In genomic region chr15:85505118-85505925, GRCm38 (mm10) we compare ENCODE assay signal across 9 mouse cellular contexts. TPM values are rescaled to one million over a fixed set of nuclear protein-coding genes. Genes with fewer than 3 reads are reported as not detected.
DNase-seq lines count a peak whose midpoint lies in the region; ATAC-seq and TF ChIP-seq lines count a peak whose summit lies in the region.
"Had no signal": no experiment of that assay in that cellular context is flagged by ENCODE, and none has a peak within 500 bp of the region (broad histone marks: within the 10 kb centered on the region; RNA-seq: fewer than 3 reads in every experiment).

No protein-coding gene starts in this region.

- H3K4me3 ChIP-seq in hindbrain, embryonic 11.5 days (ENCODE audit: low read depth, low read length) = no peak overlapping the region
- H3K4me3 ChIP-seq in myocyte = no peak overlapping the region
- H3K4me3 ChIP-seq in intestine, postnatal 0 days (ENCODE audit: low read depth, low read length) = no peak overlapping the region

- no peaks in the 10 kb centered on the region for H3K9me3 ChIP-seq in hindbrain, embryonic 11.5 days (ENCODE audit: control insufficient read depth, low read length)
- H3K9me3 ChIP-seq in intestine, postnatal 0 days (ENCODE audit: control insufficient read depth) = no peaks in the 10 kb centered on the region

- no peaks in the 10 kb centered on the region for H3K79me2 ChIP-seq in myocyte (ENCODE audit: control insufficient read depth, insufficient read depth)

- peaks cover 14% of the 10 kb centered on the region for H3K4me1 ChIP-seq in hindbrain, embryonic 11.5 days (replicated peaks; ENCODE audit: control insufficient read depth, insufficient read depth, low read length)
- no peaks in the 10 kb centered on the region for H3K4me1 ChIP-seq in intestine, postnatal 0 days (replicated peaks; ENCODE audit: control insufficient read depth, insufficient read depth, low read length)

- H3K36me3 ChIP-seq in hindbrain, embryonic 11.5 days (ENCODE audit: control insufficient read depth, insufficient read depth, low read length) = no peaks in the 10 kb centered on the region
- H3K36me3 ChIP-seq in myocyte (ENCODE audit: control insufficient read depth, insufficient read depth) = no peaks in the 10 kb centered on the region
- no peaks in the 10 kb centered on the region for H3K36me3 ChIP-seq in intestine, postnatal 0 days (ENCODE audit: control insufficient read depth, insufficient read depth)

- H3K9ac ChIP-seq in hindbrain, embryonic 11.5 days (ENCODE audit: low read depth, low read length) = no peak overlapping the region
- H3K9ac ChIP-seq in intestine, postnatal 0 days (ENCODE audit: low read depth, low read length) = no peak overlapping the region

- no peak for TF ChIP-seq CTCF in intestine, postnatal 0 days (IDR thresholded peaks at IDR 0.05; ENCODE audit: low read depth)

- ATAC-seq in hindbrain, embryonic 11.5 days (ENCODE audit: low FRiP score) = no peak
- no peak for ATAC-seq in megakaryocyte progenitor cell, adult 5-6 weeks (replicated peaks; ENCODE audit: poor library complexity)
- no peak for ATAC-seq in intestine, postnatal 0 days

- H3K27ac ChIP-seq in hindbrain, embryonic 11.5 days (ENCODE audit: low read depth, low read length) = 0 out of 2 replicates have a peak overlapping the region, but pooled peaks have one; percentile 3
- no peak overlapping the region for H3K27ac ChIP-seq in intestine, postnatal 0 days (ENCODE audit: low read depth, low read length)

- peak; percentile 15 for DNase-seq in cerebellum, adult 11-12 months
- DNase-seq in cerebellum, adult 9-10 months = no peak
- DNase-seq in right cerebral cortex, postnatal 10 days (ENCODE audit: low spot score in 2 of 2) = peak; percentile 66 to 71
- no peak for DNase-seq in right cerebral cortex, adult 2 months (ENCODE audit: low spot score in 2 of 2)
- DNase-seq in hindbrain, embryonic 11.5 days (ENCODE audit: low spot score) = no peak

- no peak for TF ChIP-seq POLR2A in myocyte (IDR thresholded peaks at IDR 0.05; ENCODE audit: insufficient read length, low read depth)

- H3K27me3 ChIP-seq in hindbrain, embryonic 11.5 days (ENCODE audit: control insufficient read depth, insufficient read depth, low read length) = no peaks in the 10 kb centered on the region
- H3K27me3 ChIP-seq in myocyte (ENCODE audit: control insufficient read depth, insufficient read depth, insufficient read length) = no peaks in the 10 kb centered on the region
- H3K27me3 ChIP-seq in intestine, postnatal 0 days (replicated peaks; ENCODE audit: control insufficient read depth, insufficient read depth, low read length) = no peaks in the 10 kb centered on the region

- H3K4me2 ChIP-seq in hindbrain, embryonic 11.5 days (replicated peaks; ENCODE audit: low read depth, low read length) = no peak overlapping the region
- peak overlapping the region; percentile 69 for H3K4me2 ChIP-seq in myocyte (ENCODE audit: low read depth)
- no peak overlapping the region for H3K4me2 ChIP-seq in intestine, postnatal 0 days (replicated peaks; ENCODE audit: low read depth)

- no peak overlapping the region for H3ac ChIP-seq in myocyte (ENCODE audit: control insufficient read depth, insufficient read length)

- WGBS in hindbrain, embryonic 11.5 days = 56% methylated on average over 14 of the region's 14 CpGs
- 66% methylated on average over 14 of the region's 14 CpGs for WGBS in intestine, postnatal 0 days

TF ChIP-seq in myocyte, 11 proteins besides CTCF, POLR2A, EP300 and RAD21:
- TF ChIP-seq SRF (IDR thresholded peaks at IDR 0.05; ENCODE audit: control insufficient read depth, insufficient read length, low read depth) = peak; percentile 40
- TF ChIP-seq MYOG (IDR thresholded peaks at IDR 0.05; ENCODE audit: control insufficient read depth in 1 of 3, insufficient read depth in 1 of 3, insufficient read length in 2 of 3, low read depth in 2 of 3) = peak; percentile 61 to 98 (median 97)
- no peak for TF ChIP-seq USF1 (IDR thresholded peaks at IDR 0.05; ENCODE audit: low read depth)
- peak in 2 of 3 experiments; percentile 95 for TF ChIP-seq MYOD1 (IDR thresholded peaks at IDR 0.05; ENCODE audit: control insufficient read depth in 1 of 3, insufficient read length in 2 of 3, low read depth in 2 of 3)
- TF ChIP-seq E2F4 (IDR thresholded peaks at IDR 0.05; ENCODE audit: insufficient read depth) = no peak
- TF ChIP-seq TCF3 (IDR thresholded peaks at IDR 0.05; ENCODE audit: insufficient read length, low read depth) = peak; percentile 77
TF ChIP-seq in myocyte: peak in this region for 4.

RNA-seq across cellular contexts. Expression of gene 7530416G11Rik, which starts 2.3 kb away (rescaled TPM):
- not detected in 2 replicates for polyA plus RNA-seq in hindbrain, embryonic 11.5 days (2014; fragmentation: Nextera tagmentation; extraction: Ambion mirVana)
- polyA plus RNA-seq in myocyte (2012; fragmentation: generic; extraction: Trizol) = not detected
- not detected in 2 replicates for total RNA-seq in megakaryocyte progenitor cell, adult 5-6 weeks (2015)
- total RNA-seq in megakaryocyte progenitor cell, adult 5-6 weeks (2017) = not detected in 2 replicates
- polyA plus RNA-seq in intestine, postnatal 0 days (2015; fragmentation: Nextera tagmentation; extraction: Ambion mirVana) = not detected in 2 replicates
- total RNA-seq: left cerebral cortex, postnatal 25 days had no signal

Comparison
In these comparisons a context has a peak if more than half of its experiments do, and no peak if none do; other contexts are left out.
1. DNase-seq: peak in cerebellum, adult 11-12 months (single experiment) and right cerebral cortex, postnatal 10 days (2 of 2); none in cerebellum, adult 9-10 months (single experiment), right cerebral cortex, adult 2 months (0 of 2) and hindbrain, embryonic 11.5 days (single experiment).